Mouse (Mus musculus): ENCODE measurements at regions not wholly inside any gene's neighbourhood (a gene's known extent, or its start where the extent isn't known, plus 50 kb on each side); places are given as distances from the start of the nearest gene placed in this dataset.

- ATAC-seq = no peak
- Histone ChIP-seq H3K9ac (replicated peaks; ENCODE audit: low read depth, low read length) (no peak overlapping the region), H3K4me3 (replicated peaks; ENCODE audit: low read length) (no peak overlapping the region), H3K36me3 (ENCODE audit: control insufficient read depth, insufficient read depth) (no peaks in the 10 kb centered on the region), H3K9me3 (ENCODE audit: control insufficient read depth, low read length) (no peaks in the 10 kb centered on the region), H3K4me1 (replicated peaks; ENCODE audit: control insufficient read depth, insufficient read depth, low read length) (no peaks in the 10 kb centered on the region), H3K4me2 (ENCODE audit: low read length) (no peak overlapping the region), H3K27me3 (replicated peaks; ENCODE audit: control insufficient read depth, insufficient read depth, low read length) (no peaks in the 10 kb centered on the region), H3K27ac (ENCODE audit: low read length) (no peak overlapping the region)
- 72% methylated on average over 1 of the region's 1 CpGs for WGBS
Measured at GRCm38 (mm10) chr12:70603869-70604268, 151.0 kb downstream of the Tmx1 start.

GRCm38 (mm10) chr12:70608672-70609071, 155.8 kb downstream of the Tmx1 start:
- 83% methylated on average over 5 of the region's 5 CpGs for WGBS
- ATAC-seq = no peak
- no peaks in the 10 kb centered on the region for H3K4me1 ChIP-seq (replicated peaks; ENCODE audit: control insufficient read depth, insufficient read depth, low read length)

GRCm38 (mm10) chr12:70609116-70609871, 156.4 kb downstream of the Tmx1 start:
- no peak for ATAC-seq
- Histone ChIP-seq H3K36me3 (ENCODE audit: control insufficient read depth, insufficient read depth) (no peaks in the 10 kb centered on the region), H3K9me3 (ENCODE audit: control insufficient read depth, low read length) (no peaks in the 10 kb centered on the region), H3K27ac (ENCODE audit: low read length) (no peak overlapping the region), H3K4me2 (ENCODE audit: low read length) (no peak overlapping the region), H3K27me3 (replicated peaks; ENCODE audit: control insufficient read depth, insufficient read depth, low read length) (no peaks in the 10 kb centered on the region), H3K4me1 (replicated peaks; ENCODE audit: control insufficient read depth, insufficient read depth, low read length) (no peaks in the 10 kb centered on the region), H3K4me3 (replicated peaks; ENCODE audit: low read length) (no peak overlapping the region), H3K9ac (replicated peaks; ENCODE audit: low read depth, low read length) (no peak overlapping the region)
- 79% methylated on average over 7 of the region's 7 CpGs for WGBS

More at GRCm38 (mm10) chr12:70608672-70609071, 155.8 kb downstream of the Tmx1 start:
- no peak overlapping the region for H3K27ac ChIP-seq (ENCODE audit: low read length)
- H3K4me3 ChIP-seq (replicated peaks; ENCODE audit: low read length) = no peak overlapping the region
- H3K36me3 ChIP-seq (ENCODE audit: control insufficient read depth, insufficient read depth) = no peaks in the 10 kb centered on the region
- H3K9me3 ChIP-seq (ENCODE audit: control insufficient read depth, low read length) = no peaks in the 10 kb centered on the region
- H3K9ac ChIP-seq (replicated peaks; ENCODE audit: low read depth, low read length) = no peak overlapping the region
- H3K4me2 ChIP-seq (ENCODE audit: low read length) = no peak overlapping the region
- H3K27me3 ChIP-seq (replicated peaks; ENCODE audit: control insufficient read depth, insufficient read depth, low read length) = no peaks in the 10 kb centered on the region

GRCm38 (mm10) chr12:70611891-70612290, 159.0 kb downstream of the Tmx1 start:
- H3K36me3 ChIP-seq (ENCODE audit: control insufficient read depth, insufficient read depth) = no peaks in the 10 kb centered on the region
- H3K27me3 ChIP-seq (replicated peaks; ENCODE audit: control insufficient read depth, insufficient read depth, low read length) = no peaks in the 10 kb centered on the region
- ATAC-seq = no peak
- H3K4me2 ChIP-seq (ENCODE audit: low read length) = no peak overlapping the region
- 89% methylated on average over 5 of the region's 5 CpGs for WGBS
- no peak overlapping the region for H3K27ac ChIP-seq (ENCODE audit: low read length)
- H3K4me1 ChIP-seq (replicated peaks; ENCODE audit: control insufficient read depth, insufficient read depth, low read length) = no peaks in the 10 kb centered on the region
- H3K4me3 ChIP-seq (replicated peaks; ENCODE audit: low read length) = no peak overlapping the region
- H3K9me3 ChIP-seq (ENCODE audit: control insufficient read depth, low read length) = no peaks in the 10 kb centered on the region
- no peak overlapping the region for H3K9ac ChIP-seq (replicated peaks; ENCODE audit: low read depth, low read length)

- Histone ChIP-seq H3K4me1 (replicated peaks; ENCODE audit: control insufficient read depth, insufficient read depth, low read length) (no peaks in the 10 kb centered on the region), H3K27ac (ENCODE audit: low read length) (no peak overlapping the region), H3K4me2 (ENCODE audit: low read length) (no peak overlapping the region), H3K27me3 (replicated peaks; ENCODE audit: control insufficient read depth, insufficient read depth, low read length) (no peaks in the 10 kb centered on the region), H3K9me3 (ENCODE audit: control insufficient read depth, low read length) (no peaks in the 10 kb centered on the region), H3K4me3 (replicated peaks; ENCODE audit: low read length) (no peak overlapping the region), H3K36me3 (ENCODE audit: control insufficient read depth, insufficient read depth) (no peaks in the 10 kb centered on the region), H3K9ac (replicated peaks; ENCODE audit: low read depth, low read length) (no peak overlapping the region)
- no peak for ATAC-seq
- WGBS = 81% methylated on average over 5 of the region's 5 CpGs
Measured at GRCm38 (mm10) chr12:70613244-70613643, 160.3 kb downstream of the Tmx1 start.

GRCm38 (mm10) chr12:70614101-70614500, 161.2 kb downstream of the Tmx1 start:
- no peak for ATAC-seq
- no peak overlapping the region for H3K9ac ChIP-seq (replicated peaks; ENCODE audit: low read depth, low read length)
- H3K9me3 ChIP-seq (ENCODE audit: control insufficient read depth, low read length) = no peaks in the 10 kb centered on the region
- no peaks in the 10 kb centered on the region for H3K36me3 ChIP-seq (ENCODE audit: control insufficient read depth, insufficient read depth)
- WGBS = 80% methylated on average over 2 of the region's 2 CpGs
- H3K27ac ChIP-seq (ENCODE audit: low read length) = no peak overlapping the region
- H3K4me2 ChIP-seq (ENCODE audit: low read length) = no peak overlapping the region
- H3K27me3 ChIP-seq (replicated peaks; ENCODE audit: control insufficient read depth, insufficient read depth, low read length) = no peaks in the 10 kb centered on the region
- H3K4me3 ChIP-seq (replicated peaks; ENCODE audit: low read length) = no peak overlapping the region
- no peaks in the 10 kb centered on the region for H3K4me1 ChIP-seq (replicated peaks; ENCODE audit: control insufficient read depth, insufficient read depth, low read length)

GRCm38 (mm10) chr12:70614686-70615085, 161.8 kb downstream of the Tmx1 start:
- H3K4me3 ChIP-seq (replicated peaks; ENCODE audit: low read length) = no peak overlapping the region
- no peak overlapping the region for H3K9ac ChIP-seq (replicated peaks; ENCODE audit: low read depth, low read length)
- WGBS = 88% methylated on average over 2 of the region's 2 CpGs
- H3K27me3 ChIP-seq (replicated peaks; ENCODE audit: control insufficient read depth, insufficient read depth, low read length) = no peaks in the 10 kb centered on the region
- no peak overlapping the region for H3K27ac ChIP-seq (ENCODE audit: low read length)
- no peak overlapping the region for H3K4me2 ChIP-seq (ENCODE audit: low read length)
- H3K4me1 ChIP-seq (replicated peaks; ENCODE audit: control insufficient read depth, insufficient read depth, low read length) = no peaks in the 10 kb centered on the region
- no peaks in the 10 kb centered on the region for H3K36me3 ChIP-seq (ENCODE audit: control insufficient read depth, insufficient read depth)
- ATAC-seq = no peak
- no peaks in the 10 kb centered on the region for H3K9me3 ChIP-seq (ENCODE audit: control insufficient read depth, low read length)

- Histone ChIP-seq H3K27me3 (replicated peaks; ENCODE audit: control insufficient read depth, insufficient read depth, low read length) (no peaks in the 10 kb centered on the region), H3K4me1 (replicated peaks; ENCODE audit: control insufficient read depth, insufficient read depth, low read length) (no peaks in the 10 kb centered on the region), H3K4me3 (replicated peaks; ENCODE audit: low read length) (no peak overlapping the region), H3K9ac (replicated peaks; ENCODE audit: low read depth, low read length) (no peak overlapping the region), H3K9me3 (ENCODE audit: control insufficient read depth, low read length) (no peaks in the 10 kb centered on the region), H3K4me2 (ENCODE audit: low read length) (no peak overlapping the region), H3K27ac (ENCODE audit: low read length) (no peak overlapping the region), H3K36me3 (ENCODE audit: control insufficient read depth, insufficient read depth) (no peaks in the 10 kb centered on the region)
- WGBS = 96% methylated on average over 9 of the region's 9 CpGs
- no peak for ATAC-seq
Measured at GRCm38 (mm10) chr12:70615123-70615522, 162.2 kb downstream of the Tmx1 start.

- H3K9ac ChIP-seq (replicated peaks; ENCODE audit: low read depth, low read length) = no peak overlapping the region
- H3K36me3 ChIP-seq (ENCODE audit: control insufficient read depth, insufficient read depth) = no peaks in the 10 kb centered on the region
- no peaks in the 10 kb centered on the region for H3K4me1 ChIP-seq (replicated peaks; ENCODE audit: control insufficient read depth, insufficient read depth, low read length)
- no peaks in the 10 kb centered on the region for H3K9me3 ChIP-seq (ENCODE audit: control insufficient read depth, low read length)
- WGBS = 90% methylated on average over 4 of the region's 4 CpGs
- no peak overlapping the region for H3K27ac ChIP-seq (ENCODE audit: low read length)
- ATAC-seq = no peak
- no peak overlapping the region for H3K4me3 ChIP-seq (replicated peaks; ENCODE audit: low read length)
- H3K4me2 ChIP-seq (ENCODE audit: low read length) = no peak overlapping the region
- no peaks in the 10 kb centered on the region for H3K27me3 ChIP-seq (replicated peaks; ENCODE audit: control insufficient read depth, insufficient read depth, low read length)
Measured at GRCm38 (mm10) chr12:70616049-70616448, 163.2 kb downstream of the Tmx1 start.

GRCm38 (mm10) chr12:70616487-70616886, 163.6 kb downstream of the Tmx1 start:
- H3K4me2 ChIP-seq (ENCODE audit: low read length) = no peak overlapping the region
- no peaks in the 10 kb centered on the region for H3K9me3 ChIP-seq (ENCODE audit: control insufficient read depth, low read length)
- WGBS = 32% methylated on average over 4 of the region's 4 CpGs
- no peak overlapping the region for H3K4me3 ChIP-seq (replicated peaks; ENCODE audit: low read length)
- no peaks in the 10 kb centered on the region for H3K27me3 ChIP-seq (replicated peaks; ENCODE audit: control insufficient read depth, insufficient read depth, low read length)
- ATAC-seq = no peak
- no peak overlapping the region for H3K9ac ChIP-seq (replicated peaks; ENCODE audit: low read depth, low read length)
- H3K4me1 ChIP-seq (replicated peaks; ENCODE audit: control insufficient read depth, insufficient read depth, low read length) = no peaks in the 10 kb centered on the region
- no peak overlapping the region for H3K27ac ChIP-seq (ENCODE audit: low read length)
- H3K36me3 ChIP-seq (ENCODE audit: control insufficient read depth, insufficient read depth) = no peaks in the 10 kb centered on the region
